Mouse (Mus musculus): ENCODE measurements around the gene Dock4. TPM values are rescaled to one million over a fixed set of nuclear protein-coding genes. Genes with fewer than 3 reads are reported as not detected.

Dock4 gene
- polyA plus RNA-seq, 1 experiment from 2014 or later: 6.4 TPM

DNA sequence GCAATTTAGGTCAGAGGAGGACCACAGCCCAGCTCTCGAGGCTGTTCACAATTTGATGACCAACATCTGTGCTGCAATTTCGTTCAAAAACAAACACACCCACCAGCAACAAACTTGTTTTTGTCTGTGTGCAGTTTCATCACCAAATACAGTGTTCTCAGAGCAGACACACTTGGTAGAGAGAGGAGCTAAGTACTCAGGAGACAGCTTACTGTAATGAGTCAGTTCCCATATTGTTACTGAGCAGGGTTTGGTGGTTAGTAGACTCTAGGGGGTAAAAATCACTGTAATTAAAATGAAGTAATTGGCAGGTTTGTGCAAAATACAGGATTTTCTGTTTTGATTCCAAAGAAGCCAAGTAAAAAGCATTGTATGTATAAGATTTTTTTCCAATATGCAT, 28.0 kb downstream of the Dock4 start:
- peaks cover 35% of the 10 kb centered on the region for H3K4me1 ChIP-seq (ENCODE audit: control insufficient read depth, insufficient read depth, low read length)
- H3K27me3 ChIP-seq (ENCODE audit: control insufficient read depth, insufficient read depth, low read length): no peaks in the 10 kb centered on the region
- ATAC-seq (replicated peaks; ENCODE audit: extremely low read depth, insufficient read depth, low FRiP score): no peak
- no peak overlapping the region for H3K9ac ChIP-seq (ENCODE audit: low read length)
- H3K9me3 ChIP-seq (replicated peaks; ENCODE audit: control insufficient read depth, low read length): no peaks in the 10 kb centered on the region
- H3K4me3 ChIP-seq (ENCODE audit: low read length): no peak overlapping the region
- H3K27ac ChIP-seq (ENCODE audit: low read length): no peak overlapping the region
- H3K4me2 ChIP-seq (ENCODE audit: low read depth, low read length): no peak overlapping the region
- H3K36me3 ChIP-seq (ENCODE audit: control insufficient read depth, insufficient read depth): no peaks in the 10 kb centered on the region
- WGBS: 54% methylated on average over 2 of the region's 2 CpGs

DNA sequence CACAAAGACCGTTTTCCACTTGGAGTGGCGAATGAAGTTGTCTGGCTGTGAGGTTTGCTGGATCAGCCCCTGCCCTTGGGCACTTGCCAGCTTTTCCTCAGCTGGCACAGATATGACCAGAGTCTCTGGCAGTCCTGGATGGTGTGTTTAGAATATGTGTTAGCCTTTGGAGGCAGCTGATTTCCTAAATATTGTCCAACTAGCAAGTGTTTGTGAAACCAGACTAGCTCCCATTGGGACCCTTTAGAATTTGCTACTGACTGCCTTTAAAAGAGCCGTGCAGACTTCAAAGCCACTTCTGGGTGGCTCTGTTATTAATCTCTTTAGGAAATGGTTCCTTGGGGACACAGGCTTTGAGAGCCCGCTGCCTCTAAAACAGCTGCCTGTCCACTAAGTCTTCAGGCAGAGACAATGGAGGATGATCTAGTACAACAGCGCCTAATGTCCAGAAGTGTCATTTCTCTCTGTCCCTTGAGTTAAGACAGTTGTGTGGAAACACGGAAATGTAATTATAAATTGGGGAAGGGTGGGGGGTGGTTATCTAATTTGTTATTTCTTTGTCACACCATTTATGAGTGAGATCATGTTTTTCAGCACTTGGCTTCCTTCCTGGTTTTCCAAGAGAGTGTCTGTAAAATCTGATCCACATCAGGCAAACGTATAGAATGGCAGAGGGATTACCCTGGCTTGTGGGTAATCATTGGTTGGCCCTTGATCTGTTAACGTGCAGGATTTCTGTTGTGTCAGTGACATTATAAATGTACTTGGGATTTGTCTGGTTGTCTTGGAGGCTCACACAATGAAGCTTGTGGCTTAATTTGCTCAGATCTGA, 32.1 kb downstream of the Dock4 start:
- no peaks in the 10 kb centered on the region for H3K36me3 ChIP-seq (ENCODE audit: control insufficient read depth, insufficient read depth)
- peak; percentile 37; the same call in 1 of the 2 replicates for ATAC-seq (replicated peaks; ENCODE audit: extremely low read depth, insufficient read depth, low FRiP score)
- no peak overlapping the region for H3K4me2 ChIP-seq (ENCODE audit: low read depth, low read length)
- no peaks in the 10 kb centered on the region for H3K9me3 ChIP-seq (replicated peaks; ENCODE audit: control insufficient read depth, low read length)
- no peak overlapping the region for H3K9ac ChIP-seq (ENCODE audit: low read length)
- 44% methylated on average over 8 of the region's 8 CpGs for WGBS
- H3K27me3 ChIP-seq (ENCODE audit: control insufficient read depth, insufficient read depth, low read length): no peaks in the 10 kb centered on the region
- H3K4me1 ChIP-seq (ENCODE audit: control insufficient read depth, insufficient read depth, low read length): peaks cover 19% of the 10 kb centered on the region
- peak overlapping the region; percentile 46; the same call in 1 of the 2 replicates for H3K27ac ChIP-seq (ENCODE audit: low read length)
- H3K4me3 ChIP-seq (ENCODE audit: low read length): no peak overlapping the region

DNA sequence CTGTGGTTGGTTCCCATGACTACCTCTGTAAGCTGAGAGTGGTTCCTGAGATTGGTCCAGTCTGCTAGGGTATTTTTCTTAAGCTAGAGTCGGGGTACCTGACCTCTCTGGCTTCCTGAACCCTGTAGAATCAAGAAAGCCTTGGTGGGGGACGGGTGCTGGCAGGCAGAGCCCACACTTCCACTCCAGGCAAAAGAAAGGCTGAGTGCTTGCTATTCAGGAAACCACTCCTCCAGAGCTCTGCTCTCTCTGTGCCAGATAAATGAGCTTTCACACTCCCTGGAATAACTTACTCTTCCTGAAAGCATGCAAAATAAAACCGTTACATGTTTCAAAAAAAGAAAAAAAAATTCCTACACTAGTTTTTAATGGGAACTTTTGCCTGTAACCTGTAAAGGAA, 38.5 kb downstream of the Dock4 start:
- H3K36me3 ChIP-seq (ENCODE audit: control insufficient read depth, insufficient read depth): no peaks in the 10 kb centered on the region
- H3K27ac ChIP-seq (ENCODE audit: low read length): peak overlapping the region; percentile 12
- WGBS: 23% methylated on average over 3 of the region's 3 CpGs
- peak; percentile 55; the same call in 1 of the 2 replicates for ATAC-seq (replicated peaks; ENCODE audit: extremely low read depth, insufficient read depth, low FRiP score)
- H3K9me3 ChIP-seq (replicated peaks; ENCODE audit: control insufficient read depth, low read length): no peaks in the 10 kb centered on the region
- H3K27me3 ChIP-seq (ENCODE audit: control insufficient read depth, insufficient read depth, low read length): no peaks in the 10 kb centered on the region
- H3K4me2 ChIP-seq (ENCODE audit: low read depth, low read length): 0 out of 2 replicates have a peak overlapping the region, but pooled peaks have one; percentile 23
- peaks cover 7% of the 10 kb centered on the region for H3K4me1 ChIP-seq (ENCODE audit: control insufficient read depth, insufficient read depth, low read length)
- no peak overlapping the region for H3K9ac ChIP-seq (ENCODE audit: low read length)
- H3K4me3 ChIP-seq (ENCODE audit: low read length): no peak overlapping the region

DNA sequence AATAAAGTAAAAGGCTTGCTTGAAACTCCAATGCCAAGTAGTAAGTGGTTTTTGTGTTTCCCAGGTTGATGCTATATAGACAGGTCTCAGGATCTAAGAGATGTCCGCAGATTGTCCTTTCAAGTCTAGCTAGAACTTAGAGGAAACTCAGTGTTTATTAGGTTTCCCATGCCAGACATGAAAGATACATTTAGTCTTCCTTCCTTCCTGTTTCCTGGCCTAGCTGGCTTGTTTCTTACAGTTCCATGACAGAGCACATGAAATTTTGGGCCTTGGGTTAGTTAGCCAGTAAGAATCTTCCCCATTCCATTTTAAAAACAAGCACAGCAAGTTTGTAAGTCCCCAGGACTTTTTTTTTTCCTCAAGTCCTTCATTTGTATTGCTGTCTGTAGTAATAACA, 39.5 kb downstream of the Dock4 start:
- no peaks in the 10 kb centered on the region for H3K27me3 ChIP-seq (ENCODE audit: control insufficient read depth, insufficient read depth, low read length)

DNA sequence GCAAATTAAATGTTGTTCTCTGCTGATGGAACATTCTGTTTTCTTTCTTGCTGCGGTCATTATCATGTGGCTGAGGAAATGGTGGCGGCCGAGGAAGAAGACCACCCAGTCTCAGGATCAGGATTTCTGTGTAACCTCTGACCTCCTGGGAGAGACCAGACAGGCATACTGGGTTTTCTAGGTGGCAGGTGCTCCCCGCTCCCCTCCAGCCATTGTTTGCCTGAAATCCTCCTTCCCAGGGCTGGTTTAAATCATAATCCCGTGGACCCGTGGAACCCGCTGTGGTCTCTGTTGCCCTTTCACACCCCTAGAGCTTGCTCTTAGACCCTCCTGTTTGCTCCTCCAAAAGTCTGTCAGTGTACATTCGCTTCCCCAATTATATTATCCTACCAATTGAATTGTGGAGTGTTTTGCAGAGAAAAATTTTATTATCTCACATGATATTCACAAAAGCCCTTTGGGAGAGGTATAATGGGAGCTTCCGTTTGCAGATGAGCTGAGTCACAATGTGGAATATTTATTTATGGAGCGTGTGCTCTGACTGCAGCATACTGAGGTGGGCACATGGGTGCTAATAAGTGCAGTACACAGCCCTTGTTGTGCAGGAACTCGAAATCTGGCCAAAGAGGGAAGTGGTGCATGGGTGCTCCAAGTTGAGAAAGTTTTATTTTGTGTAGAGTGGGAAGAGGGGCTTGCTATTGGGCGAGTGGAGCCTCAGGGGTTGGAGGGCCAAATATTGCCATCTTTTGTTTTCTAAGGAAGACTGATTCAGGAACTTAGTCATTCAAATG, 40.5 kb downstream of the Dock4 start:
- WGBS: 75% methylated on average over 12 of the region's 12 CpGs
- Histone ChIP-seq H3K4me2 (ENCODE audit: low read depth, low read length) (no peak overlapping the region), H3K9me3 (replicated peaks; ENCODE audit: control insufficient read depth, low read length) (no peaks in the 10 kb centered on the region), H3K27ac (ENCODE audit: low read length) (no peak overlapping the region), H3K4me1 (ENCODE audit: control insufficient read depth, insufficient read depth, low read length) (peaks cover 7% of the 10 kb centered on the region), H3K9ac (ENCODE audit: low read length) (no peak overlapping the region), H3K36me3 (ENCODE audit: control insufficient read depth, insufficient read depth) (no peaks in the 10 kb centered on the region), H3K27me3 (ENCODE audit: control insufficient read depth, insufficient read depth, low read length) (no peaks in the 10 kb centered on the region), H3K4me3 (ENCODE audit: low read length) (no peak overlapping the region)
- ATAC-seq (replicated peaks; ENCODE audit: extremely low read depth, insufficient read depth, low FRiP score): no peak

More for the DNA sequence above, 39.5 kb downstream of the Dock4 start:
- WGBS: 75% methylated on average over 1 of the region's 1 CpGs
- H3K36me3 ChIP-seq (ENCODE audit: control insufficient read depth, insufficient read depth): no peaks in the 10 kb centered on the region
- peaks cover 7% of the 10 kb centered on the region for H3K4me1 ChIP-seq (ENCODE audit: control insufficient read depth, insufficient read depth, low read length)
- H3K27ac ChIP-seq (ENCODE audit: low read length): 0 out of 2 replicates have a peak overlapping the region, but pooled peaks have one; percentile 10
- no peaks in the 10 kb centered on the region for H3K9me3 ChIP-seq (replicated peaks; ENCODE audit: control insufficient read depth, low read length)
- no peak overlapping the region for H3K9ac ChIP-seq (ENCODE audit: low read length)
- H3K4me2 ChIP-seq (ENCODE audit: low read depth, low read length): no peak overlapping the region
- H3K4me3 ChIP-seq (ENCODE audit: low read length): no peak overlapping the region
- no peak for ATAC-seq (replicated peaks; ENCODE audit: extremely low read depth, insufficient read depth, low FRiP score)

DNA sequence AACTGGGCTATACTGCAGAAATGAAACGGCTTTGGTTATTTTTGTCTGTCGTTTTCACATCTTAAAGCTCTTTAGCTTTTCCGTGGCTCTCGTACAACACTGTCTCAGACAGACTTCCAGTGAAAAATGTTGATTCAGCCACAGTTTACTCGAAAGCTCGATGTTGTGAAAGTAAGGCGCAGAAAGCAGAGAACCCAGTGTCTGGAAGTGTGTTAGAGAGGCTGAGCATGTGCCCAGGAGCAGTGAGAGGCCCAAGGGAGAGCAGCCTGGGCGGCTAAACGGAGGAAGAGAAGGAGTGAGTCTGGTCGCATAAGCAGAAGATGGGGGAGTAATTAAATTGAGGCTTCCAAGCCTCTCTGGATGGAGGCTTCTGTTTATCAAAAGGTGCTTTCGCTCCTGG, 50.6 kb downstream of the Dock4 start:
- H3K27me3 ChIP-seq (ENCODE audit: control insufficient read depth, insufficient read depth, low read length): no peaks in the 10 kb centered on the region
- no peaks in the 10 kb centered on the region for H3K36me3 ChIP-seq (ENCODE audit: control insufficient read depth, insufficient read depth)
- no peak overlapping the region for H3K9ac ChIP-seq (ENCODE audit: low read length)
- no peaks in the 10 kb centered on the region for H3K9me3 ChIP-seq (replicated peaks; ENCODE audit: control insufficient read depth, low read length)
- no peak overlapping the region for H3K4me2 ChIP-seq (ENCODE audit: low read depth, low read length)
- ATAC-seq (replicated peaks; ENCODE audit: extremely low read depth, insufficient read depth, low FRiP score): no peak
- WGBS: 68% methylated on average over 11 of the region's 11 CpGs
- peaks cover 6% of the 10 kb centered on the region for H3K4me1 ChIP-seq (ENCODE audit: control insufficient read depth, insufficient read depth, low read length)
- H3K4me3 ChIP-seq (ENCODE audit: low read length): no peak overlapping the region
- H3K27ac ChIP-seq (ENCODE audit: low read length): no peak overlapping the region

DNA sequence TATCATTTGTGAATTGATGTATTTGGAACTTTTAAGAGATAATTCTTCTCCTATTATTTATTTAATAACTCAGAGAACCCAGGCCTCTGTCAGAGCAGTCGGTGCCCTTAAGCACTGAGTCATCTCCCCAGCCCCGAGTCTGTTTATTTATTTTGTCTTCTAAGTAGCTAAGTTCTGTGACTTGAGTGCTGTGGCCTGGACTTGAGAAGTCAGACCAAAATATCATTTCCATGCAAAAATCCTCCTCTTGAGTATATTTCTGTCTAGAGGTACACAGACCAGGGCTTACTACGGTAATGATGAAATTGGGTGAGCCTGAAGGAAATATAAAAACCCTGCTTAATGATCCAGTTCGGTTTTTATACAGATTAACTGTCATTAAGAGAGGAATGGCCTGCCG, 52.1 kb downstream of the Dock4 start:
- no peaks in the 10 kb centered on the region for H3K27me3 ChIP-seq (ENCODE audit: control insufficient read depth, insufficient read depth, low read length)
- H3K9me3 ChIP-seq (replicated peaks; ENCODE audit: control insufficient read depth, low read length): no peaks in the 10 kb centered on the region
- no peaks in the 10 kb centered on the region for H3K36me3 ChIP-seq (ENCODE audit: control insufficient read depth, insufficient read depth)
- H3K4me1 ChIP-seq (ENCODE audit: control insufficient read depth, insufficient read depth, low read length): peaks cover 6% of the 10 kb centered on the region
- H3K9ac ChIP-seq (ENCODE audit: low read length): no peak overlapping the region
- WGBS: 65% methylated on average over 5 of the region's 5 CpGs
- H3K4me2 ChIP-seq (ENCODE audit: low read depth, low read length): no peak overlapping the region
- H3K27ac ChIP-seq (ENCODE audit: low read length): no peak overlapping the region
- H3K4me3 ChIP-seq (ENCODE audit: low read length): no peak overlapping the region
- ATAC-seq (replicated peaks; ENCODE audit: extremely low read depth, insufficient read depth, low FRiP score): no peak

DNA sequence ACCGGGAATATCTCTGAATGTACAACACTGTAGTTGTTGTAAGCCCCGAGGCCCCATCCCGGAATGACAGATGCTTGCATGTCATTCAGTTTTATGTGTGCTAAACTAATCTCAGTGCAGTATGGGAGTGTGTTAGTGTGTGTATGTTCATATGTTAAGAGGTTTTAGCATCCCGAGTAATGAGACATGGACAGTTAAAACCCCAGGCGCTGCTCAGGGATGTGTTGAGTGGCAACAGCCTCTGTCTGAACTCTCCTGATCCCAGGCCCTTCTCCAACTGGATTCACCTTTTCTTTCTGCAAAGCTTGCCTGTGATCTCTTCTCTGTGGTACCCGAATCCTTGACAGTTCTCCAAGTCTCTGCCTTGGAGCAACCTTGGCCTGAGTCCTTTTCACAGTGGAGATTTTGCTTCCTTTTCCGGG, 52.5 kb downstream of the Dock4 start:
- no peaks in the 10 kb centered on the region for H3K27me3 ChIP-seq (ENCODE audit: control insufficient read depth, insufficient read depth, low read length)
- H3K4me1 ChIP-seq (ENCODE audit: control insufficient read depth, insufficient read depth, low read length): peaks cover 6% of the 10 kb centered on the region
- H3K9ac ChIP-seq (ENCODE audit: low read length): no peak overlapping the region
- H3K4me2 ChIP-seq (ENCODE audit: low read depth, low read length): no peak overlapping the region
- no peak for ATAC-seq (replicated peaks; ENCODE audit: extremely low read depth, insufficient read depth, low FRiP score)
- H3K9me3 ChIP-seq (replicated peaks; ENCODE audit: control insufficient read depth, low read length): no peaks in the 10 kb centered on the region
- H3K27ac ChIP-seq (ENCODE audit: low read length): no peak overlapping the region
- H3K4me3 ChIP-seq (ENCODE audit: low read length): no peak overlapping the region
- 66% methylated on average over 7 of the region's 7 CpGs for WGBS
- H3K36me3 ChIP-seq (ENCODE audit: control insufficient read depth, insufficient read depth): no peaks in the 10 kb centered on the region
